Mouse (Mus musculus): ENCODE measurements around the gene Dnajc5. TPM values are rescaled to one million over a fixed set of nuclear protein-coding genes. Genes with fewer than 3 reads are reported as not detected.
A peak's percentile ranks its signal among the peaks of the same experiment; 100 is the strongest.

The Dnajc5 gene
- polyA plus RNA-seq, 1 experiment from 2014 or later = 87.2 TPM

DNA sequence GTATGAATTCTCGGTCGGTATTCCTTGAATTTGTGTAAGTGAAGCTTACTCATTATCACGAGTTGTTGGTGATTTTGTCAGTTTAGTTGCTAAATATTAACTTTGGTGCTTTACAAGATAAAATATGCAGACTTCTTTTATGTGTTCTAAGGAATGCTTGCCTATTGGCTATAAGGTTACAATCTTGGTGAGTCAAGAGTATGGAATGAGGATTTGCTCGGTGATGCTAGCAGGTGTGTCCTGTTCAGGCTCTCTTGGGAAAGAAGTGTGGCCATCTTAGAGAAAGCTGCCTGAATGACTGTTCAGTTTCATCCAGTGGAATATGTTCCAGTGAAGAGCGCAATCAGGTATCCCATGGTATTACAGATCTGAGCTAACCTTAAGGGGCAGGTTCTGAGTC, 5.2 kb downstream of the Dnajc5 start:
- DNase-seq (ENCODE audit: low spot score) = no peak
- Histone ChIP-seq H3K9me3 (no peaks in the 10 kb centered on the region), H3K27ac (no peak overlapping the region), H3K36me3 (peaks cover 37% of the 10 kb centered on the region), H3K4me1 (peaks cover 17% of the 10 kb centered on the region), H3K27me3 (ENCODE audit: insufficient read depth, poor library complexity, severe bottlenecking) (no peaks in the 10 kb centered on the region), H3K4me3 (no peak overlapping the region)
- WGBS = 83% methylated on average over 5 of the region's 5 CpGs

DNA sequence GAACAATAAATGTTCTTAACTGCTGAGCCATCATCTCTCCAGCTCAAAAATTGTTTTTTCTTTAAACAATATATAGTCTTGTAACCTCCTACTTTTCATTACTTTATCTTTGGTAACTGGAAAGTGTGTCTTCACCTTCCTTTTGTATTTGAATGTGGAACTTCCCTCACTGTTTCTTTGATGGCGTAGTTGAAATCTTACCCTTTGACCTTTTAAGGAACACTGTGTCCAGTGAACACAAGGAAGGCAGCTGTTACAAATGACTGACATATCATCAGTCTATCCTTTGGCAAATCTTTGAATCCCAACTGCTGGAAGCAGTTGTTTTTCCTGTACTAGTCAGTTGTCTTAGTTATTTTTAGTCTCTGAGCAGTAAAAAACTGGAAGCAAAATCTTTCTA, 8.8 kb downstream of the Dnajc5 start:
- H3K36me3 ChIP-seq = peaks cover 51% of the 10 kb centered on the region
- no peak for DNase-seq (ENCODE audit: low spot score)
- H3K4me1 ChIP-seq = peaks cover 4% of the 10 kb centered on the region
- WGBS = 98% methylated on average over 1 of the region's 1 CpGs
- H3K27ac ChIP-seq = no peak overlapping the region
- H3K27me3 ChIP-seq (ENCODE audit: insufficient read depth, poor library complexity, severe bottlenecking) = no peaks in the 10 kb centered on the region
- H3K4me3 ChIP-seq = no peak overlapping the region
- no peaks in the 10 kb centered on the region for H3K9me3 ChIP-seq

GRCm38 (mm10) chr2:181532589-181532988, 12.3 kb downstream of the Dnajc5 start:
- Histone ChIP-seq H3K27me3 (ENCODE audit: insufficient read depth, poor library complexity, severe bottlenecking) (no peaks in the 10 kb centered on the region), H3K4me3 (no peak overlapping the region), H3K9me3 (no peaks in the 10 kb centered on the region), H3K27ac (no peak overlapping the region), H3K36me3 (peaks cover 47% of the 10 kb centered on the region), H3K4me1 (peaks cover 8% of the 10 kb centered on the region)
- WGBS = 94% methylated on average over 3 of the region's 3 CpGs
- no peak for DNase-seq (ENCODE audit: low spot score)

- no peak for DNase-seq (ENCODE audit: low spot score)
- Histone ChIP-seq H3K9me3 (no peaks in the 10 kb centered on the region), H3K36me3 (peaks cover 24% of the 10 kb centered on the region), H3K4me1 (peaks cover 12% of the 10 kb centered on the region), H3K27me3 (ENCODE audit: insufficient read depth, poor library complexity, severe bottlenecking) (no peaks in the 10 kb centered on the region), H3K27ac (no peak overlapping the region), H3K4me3 (no peak overlapping the region)
- WGBS = 83% methylated on average over 2 of the region's 2 CpGs
Observed at GRCm38 (mm10) chr2:181536410-181536809, 16.1 kb downstream of the Dnajc5 start.

DNA sequence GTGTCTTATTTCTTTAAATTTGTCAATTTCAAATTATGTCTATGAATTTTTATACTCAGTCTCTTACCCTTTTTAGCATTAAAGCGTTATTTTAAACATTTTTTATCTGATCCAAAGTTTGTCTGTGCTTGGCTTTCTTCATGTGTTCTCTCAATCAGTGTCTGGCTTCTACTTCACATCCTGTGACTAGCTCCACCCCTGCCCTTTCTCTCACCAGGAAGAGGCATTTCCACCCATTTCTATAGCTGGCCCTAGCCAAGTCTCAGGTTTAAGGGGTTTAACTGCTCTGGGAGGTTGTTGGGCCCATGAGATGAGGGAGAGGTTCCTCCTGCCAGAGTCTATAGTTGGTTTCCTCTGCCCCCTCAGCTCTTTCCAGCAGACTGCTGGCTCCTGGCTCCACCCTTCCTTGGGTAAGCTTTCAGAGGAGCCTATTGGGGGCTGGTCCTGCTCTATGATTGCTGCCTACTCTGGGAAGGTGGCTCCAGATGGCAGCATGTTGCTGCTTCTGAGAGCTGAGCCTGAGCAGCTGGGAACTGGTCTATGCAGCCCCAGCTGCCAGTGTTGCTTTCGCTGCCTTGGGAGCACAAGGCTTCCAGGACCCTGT, 17.3 kb downstream of the Dnajc5 start:
- peak overlapping the region; percentile 69 for H3K27ac ChIP-seq
- H3K36me3 ChIP-seq = peaks cover 14% of the 10 kb centered on the region; the same call in 1 of the 2 replicates
- peaks cover 9% of the 10 kb centered on the region for H3K4me1 ChIP-seq
- DNase-seq (ENCODE audit: low spot score) = no peak
- H3K9me3 ChIP-seq = no peaks in the 10 kb centered on the region
- WGBS = 79% methylated on average over 2 of the region's 2 CpGs
- H3K27me3 ChIP-seq (ENCODE audit: insufficient read depth, poor library complexity, severe bottlenecking) = no peaks in the 10 kb centered on the region
- no peak overlapping the region for H3K4me3 ChIP-seq

DNA sequence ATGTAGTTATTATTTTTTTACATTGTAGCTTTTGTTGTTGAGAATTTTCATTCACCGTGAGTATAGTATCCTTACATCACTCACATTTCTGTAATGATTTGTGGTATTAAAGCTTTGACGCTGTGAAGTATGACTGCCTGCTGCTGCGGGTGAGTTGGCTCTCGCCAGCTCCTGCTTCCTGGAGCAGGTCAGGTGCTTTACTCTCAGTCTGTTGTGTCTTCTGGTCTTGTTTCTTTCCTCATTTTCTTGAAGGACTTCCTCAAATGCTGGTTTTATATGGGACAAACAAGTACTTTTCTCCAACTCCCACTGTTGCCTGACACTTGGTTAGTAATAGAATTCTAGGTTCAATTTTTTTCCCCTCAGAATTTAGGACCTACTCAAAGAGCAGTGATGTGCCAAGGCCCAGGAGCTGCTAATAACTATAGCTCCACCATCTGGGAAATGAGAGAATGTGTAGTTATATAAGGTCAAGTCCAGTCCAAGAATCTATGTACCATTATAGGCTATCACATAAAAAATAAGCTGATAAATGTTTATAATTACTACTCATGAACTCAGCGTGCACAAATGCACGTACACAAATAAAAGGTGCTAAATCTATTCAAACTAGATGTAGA, 21.6 kb downstream of the Dnajc5 start:
- WGBS = 92% methylated on average over 6 of the region's 6 CpGs
- no peak overlapping the region for H3K27ac ChIP-seq
- no peaks in the 10 kb centered on the region for H3K27me3 ChIP-seq (ENCODE audit: insufficient read depth, poor library complexity, severe bottlenecking)
- peaks cover 9% of the 10 kb centered on the region for H3K4me1 ChIP-seq
- no peak for DNase-seq (ENCODE audit: low spot score)
- no peak overlapping the region for H3K4me3 ChIP-seq
- H3K9me3 ChIP-seq = no peaks in the 10 kb centered on the region
- H3K36me3 ChIP-seq = peaks cover 17% of the 10 kb centered on the region

- Histone ChIP-seq H3K4me1 (no peaks in the 10 kb centered on the region; the same call in 1 of the 2 replicates), H3K36me3 (peaks cover 50% of the 10 kb centered on the region), H3K9me3 (no peaks in the 10 kb centered on the region), H3K27me3 (ENCODE audit: insufficient read depth, poor library complexity, severe bottlenecking) (no peaks in the 10 kb centered on the region), H3K4me3 (no peak overlapping the region), H3K27ac (no peak overlapping the region)
- no peak for DNase-seq (ENCODE audit: low spot score)
- 85% methylated on average over 7 of the region's 7 CpGs for WGBS
Observed at GRCm38 (mm10) chr2:181546142-181546541, 25.9 kb downstream of the Dnajc5 start.

DNA sequence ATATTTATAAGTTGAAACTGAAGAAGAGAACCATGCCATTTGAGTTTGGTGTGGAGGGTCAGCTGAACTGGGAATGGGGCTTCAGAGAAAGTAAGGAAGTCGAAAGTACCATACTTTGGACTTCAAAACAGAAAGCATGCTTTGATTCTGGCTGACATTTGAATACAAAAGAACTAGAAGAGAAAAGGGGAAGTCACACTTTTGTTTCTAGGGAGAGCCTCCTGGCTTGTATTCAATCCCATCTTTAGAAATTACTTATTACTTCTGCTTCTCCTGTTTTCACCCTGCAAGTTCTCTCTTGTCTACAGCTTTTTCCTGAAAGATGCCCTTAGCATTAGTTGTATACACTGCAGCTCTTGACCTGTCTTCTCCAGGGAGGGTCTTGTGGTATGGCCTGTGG, 27.9 kb downstream of the Dnajc5 start:
- no peaks in the 10 kb centered on the region for H3K9me3 ChIP-seq
- no peaks in the 10 kb centered on the region for H3K27me3 ChIP-seq (ENCODE audit: insufficient read depth, poor library complexity, severe bottlenecking)
- 85% methylated on average over 1 of the region's 1 CpGs for WGBS
- no peak for DNase-seq (ENCODE audit: low spot score)
- H3K36me3 ChIP-seq = peaks cover 68% of the 10 kb centered on the region
- no peaks in the 10 kb centered on the region; the same call in 1 of the 2 replicates for H3K4me1 ChIP-seq
- no peak overlapping the region for H3K4me3 ChIP-seq
- H3K27ac ChIP-seq = no peak overlapping the region

- WGBS = 80% methylated on average over 5 of the region's 5 CpGs
- H3K36me3 ChIP-seq = peaks cover 72% of the 10 kb centered on the region
Observed at GRCm38 (mm10) chr2:181548682-181549081, 28.4 kb downstream of the Dnajc5 start.

DNA sequence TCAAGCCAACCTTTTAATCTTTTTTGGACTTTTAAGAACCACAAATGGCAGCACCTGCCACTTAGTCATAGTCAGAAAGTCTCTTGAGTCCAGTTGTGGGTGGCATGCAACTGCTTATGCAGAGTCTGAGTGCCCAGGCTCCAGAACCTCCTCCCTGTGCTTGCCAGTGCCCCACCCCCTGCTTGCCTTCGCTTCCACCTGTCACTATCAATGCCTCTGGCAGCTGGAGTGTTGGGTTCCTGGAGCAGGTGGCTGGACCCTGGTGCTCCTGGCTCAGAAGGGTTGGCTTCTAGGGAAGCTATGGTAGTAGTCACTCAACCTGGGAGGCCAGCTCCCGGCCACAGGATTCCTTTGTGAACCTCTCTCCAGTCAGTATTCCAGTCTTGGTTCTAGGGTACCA, 29.9 kb downstream of the Dnajc5 start:
- Histone ChIP-seq H3K27ac (no peak overlapping the region), H3K4me3 (no peak overlapping the region), H3K27me3 (ENCODE audit: insufficient read depth, poor library complexity, severe bottlenecking) (no peaks in the 10 kb centered on the region), H3K4me1 (no peaks in the 10 kb centered on the region; the same call in 1 of the 2 replicates), H3K9me3 (no peaks in the 10 kb centered on the region), H3K36me3 (peaks cover 85% of the 10 kb centered on the region)
- DNase-seq (ENCODE audit: low spot score) = no peak
- 85% methylated on average over 2 of the region's 2 CpGs for WGBS

More at GRCm38 (mm10) chr2:181548682-181549081, 28.4 kb downstream of the Dnajc5 start:
- H3K9me3 ChIP-seq = no peaks in the 10 kb centered on the region
- H3K4me1 ChIP-seq = no peaks in the 10 kb centered on the region; the same call in 1 of the 2 replicates
- H3K4me3 ChIP-seq = no peak overlapping the region
- DNase-seq (ENCODE audit: low spot score) = no peak
- no peak overlapping the region for H3K27ac ChIP-seq
- H3K27me3 ChIP-seq (ENCODE audit: insufficient read depth, poor library complexity, severe bottlenecking) = no peaks in the 10 kb centered on the region

DNA sequence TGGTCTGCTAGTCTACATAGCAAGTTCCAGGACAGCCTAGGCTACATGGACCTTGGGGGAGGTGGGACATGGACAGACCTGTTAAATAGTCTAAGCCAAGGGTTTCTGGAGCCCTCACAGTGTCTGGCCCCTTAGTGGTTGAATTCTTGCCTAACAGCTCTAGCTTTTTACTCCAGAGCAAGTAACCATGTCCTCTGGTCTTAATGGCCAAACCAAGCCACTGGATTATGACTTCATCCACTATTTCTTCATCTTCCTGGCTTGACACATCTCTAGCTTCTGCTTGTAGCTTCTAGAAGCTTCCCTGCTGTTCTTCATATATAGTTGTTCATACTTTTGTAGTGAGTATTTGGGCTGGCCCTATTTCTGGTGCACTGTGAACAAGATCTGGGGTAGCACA, 33.5 kb downstream of the Dnajc5 start:
- H3K27ac ChIP-seq = no peak overlapping the region
- no peak overlapping the region for H3K4me3 ChIP-seq
- peaks cover 60% of the 10 kb centered on the region for H3K36me3 ChIP-seq
- no peaks in the 10 kb centered on the region for H3K4me1 ChIP-seq
- H3K27me3 ChIP-seq (ENCODE audit: insufficient read depth, poor library complexity, severe bottlenecking) = no peaks in the 10 kb centered on the region
- no peaks in the 10 kb centered on the region for H3K9me3 ChIP-seq
- DNase-seq (ENCODE audit: low spot score) = no peak

- H3K4me3 ChIP-seq = no peak overlapping the region
- no peaks in the 10 kb centered on the region for H3K9me3 ChIP-seq
- peaks cover 19% of the 10 kb centered on the region for H3K36me3 ChIP-seq
- H3K27me3 ChIP-seq (ENCODE audit: insufficient read depth, poor library complexity, severe bottlenecking) = no peaks in the 10 kb centered on the region
- no peak overlapping the region for H3K27ac ChIP-seq
- 79% methylated on average over 3 of the region's 3 CpGs for WGBS
- H3K4me1 ChIP-seq = peaks cover 8% of the 10 kb centered on the region
- peak; percentile 53 for DNase-seq (ENCODE audit: low spot score)
Observed at GRCm38 (mm10) chr2:181567338-181567737, 47.1 kb downstream of the Dnajc5 start.

DNA sequence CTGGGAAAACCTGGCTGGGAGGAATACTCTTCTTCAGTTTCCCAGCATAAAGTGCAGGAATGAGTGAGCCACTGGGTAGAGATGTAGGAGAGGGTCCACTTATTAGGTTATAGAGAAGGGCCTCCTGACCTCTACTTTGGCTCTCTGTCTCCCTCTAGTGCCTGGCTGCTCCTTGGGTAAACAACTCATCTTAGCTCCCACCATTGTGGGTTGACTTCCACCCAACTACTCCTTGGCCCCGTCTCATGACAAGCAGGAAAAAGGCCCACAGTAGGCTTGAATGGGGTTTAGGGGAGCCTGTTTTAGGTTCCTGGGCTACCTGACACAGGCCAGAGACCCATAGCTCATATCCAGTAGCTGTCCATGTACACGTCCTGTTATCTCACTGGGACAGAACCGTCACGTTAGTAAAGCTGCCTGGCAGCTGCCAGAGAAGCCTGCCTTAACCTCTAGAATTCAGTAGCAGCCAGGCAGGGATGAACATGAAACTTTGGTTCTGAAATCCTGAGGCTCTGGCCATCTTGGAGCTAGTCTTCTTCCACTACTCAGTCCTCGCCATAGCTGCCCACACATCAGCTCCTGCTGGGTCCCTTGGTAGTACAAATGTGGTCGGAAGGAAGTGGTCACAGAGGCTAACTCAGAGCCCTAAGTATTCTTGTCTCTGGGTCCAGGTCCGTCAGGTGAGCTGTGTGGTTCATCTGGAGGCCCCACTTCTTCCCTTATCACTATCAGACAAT, 48.2 kb downstream of the Dnajc5 start:
- 60% methylated on average over 7 of the region's 7 CpGs for WGBS
- no peak overlapping the region for H3K4me3 ChIP-seq
- peak; percentile 74 for DNase-seq (ENCODE audit: low spot score)
- H3K27ac ChIP-seq = no peak overlapping the region
- peaks cover 30% of the 10 kb centered on the region for H3K36me3 ChIP-seq
- H3K27me3 ChIP-seq (ENCODE audit: insufficient read depth, poor library complexity, severe bottlenecking) = no peaks in the 10 kb centered on the region
- no peaks in the 10 kb centered on the region for H3K9me3 ChIP-seq
- H3K4me1 ChIP-seq = peaks cover 8% of the 10 kb centered on the region
